Mouse (Mus musculus) olfactory bulb, adult 2 months (tissue): Measurements from ENCODE around the gene Gm3646.

Experiments
- CTCF ChIP-seq: fragments of 200-500 bp; IDR thresholded peaks from 2 replicates; pipeline ENCODE4 v1.5.1; 2012; ENCODE audit warnings: low read depth, mild to moderate bottlenecking, low read length, moderate library complexity; ENCODE audit not compliant: insufficient read depth
- POLR2A ChIP-seq: fragments of 200-500 bp; IDR thresholded peaks from 2 replicates; pipeline ENCODE4 v1.6.1; 2012; ENCODE audit warnings: mild to moderate bottlenecking, low read depth, low read length, moderate library complexity; ENCODE audit not compliant: insufficient read depth

DNA sequence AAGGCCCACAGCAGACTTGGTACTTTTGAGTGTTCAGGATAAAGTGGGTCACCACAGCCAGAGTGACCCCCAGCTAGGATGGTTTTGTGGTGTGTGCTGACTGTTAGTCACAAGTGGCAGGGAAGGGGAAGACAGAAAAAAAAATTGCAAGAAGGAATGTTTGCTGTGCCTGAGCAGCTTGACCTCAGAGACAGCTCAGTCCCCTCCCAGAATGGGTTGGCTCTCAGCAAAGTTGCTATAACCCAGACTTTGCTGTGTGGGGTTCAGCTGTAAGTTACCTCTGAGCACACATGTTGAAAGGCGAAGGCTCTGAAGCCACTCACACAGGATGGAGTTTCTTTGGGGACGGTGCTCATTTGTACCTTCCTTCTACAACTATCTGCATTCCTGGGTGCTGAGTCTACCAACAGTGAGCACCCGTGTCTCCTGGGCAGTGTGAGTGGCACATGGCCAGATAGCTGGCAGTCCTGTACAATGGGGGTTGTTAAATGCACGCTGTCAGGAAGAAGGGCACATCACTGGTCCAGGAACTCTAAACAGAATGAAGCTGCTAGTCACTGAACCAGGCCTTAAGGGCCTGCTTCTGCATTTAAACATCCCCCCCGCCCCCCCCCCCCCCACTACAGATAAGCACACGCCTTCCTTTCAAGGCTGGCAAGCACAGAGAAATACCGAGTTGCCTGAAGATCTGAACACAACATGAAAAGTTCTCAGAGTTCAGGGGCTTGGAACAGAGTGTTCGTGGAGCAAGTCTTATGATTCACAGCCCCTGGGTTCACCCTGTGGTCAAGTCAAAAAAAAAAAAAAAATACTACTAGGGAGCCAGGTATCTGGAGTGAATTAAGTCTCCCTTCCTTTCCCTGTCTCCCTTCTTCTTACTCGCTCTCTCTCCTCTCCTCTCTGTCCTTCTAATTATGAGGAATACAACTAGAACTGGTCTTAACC lies 45.6 kb downstream of the Gm3646 start:
- TF ChIP-seq POLR2A, result no peak
- no peak for TF ChIP-seq CTCF
